Mouse (Mus musculus) stomach, postnatal 0 days (tissue): ENCODE data around the gene Dsp. TPM values are rescaled to one million over a fixed set of nuclear protein-coding genes. Genes with fewer than 3 reads are reported as not detected.
A peak's percentile ranks its signal among the peaks of the same experiment; 100 is the strongest.

Source experiments
- ATAC-seq: fragments of 200-750 bp; cut with Nextera tagmentation; 2 replicates; pipeline ENCODE4 v1.8.0; 2017; ENCODE audit not compliant: low FRiP score, low TSS enrichment
- DNase-seq: peaks from one replicate; pipeline ENCODE4 v3.0.0-alpha.2; 2016; ENCODE audit warnings: low spot score
- H3K27ac ChIP-seq: fragments of 300-500 bp; sonication (generic); replicated peaks from 2 replicates; pipeline ENCODE4 v1.5.1; 2014; ENCODE audit warnings: mild to moderate bottlenecking, control low read depth
- H3K27me3 ChIP-seq: fragments of 300-500 bp; sonication (generic); 2 replicates; pipeline ENCODE4 v1.6.1; 2014; ENCODE audit warnings: low read length; ENCODE audit not compliant: control insufficient read depth, insufficient read depth
- H3K36me3 ChIP-seq: fragments of 300-500 bp; sonication (generic); 2 replicates; pipeline ENCODE4 v1.6.1; 2014; ENCODE audit warnings: low read length, mixed read lengths; ENCODE audit not compliant: control insufficient read depth, insufficient read depth
- H3K4me1 ChIP-seq: fragments of 300-500 bp; sonication (generic); replicated peaks from 2 replicates; pipeline ENCODE4 v1.6.1; 2014; ENCODE audit warnings: antibody characterized with exemption; ENCODE audit not compliant: control insufficient read depth, insufficient read depth
- H3K4me2 ChIP-seq: fragments of 300-500 bp; sonication (generic); replicated peaks from 2 replicates; pipeline ENCODE4 v1.6.1; 2014; ENCODE audit warnings: low read depth, mild to moderate bottlenecking, control low read depth, moderate library complexity
- H3K4me3 ChIP-seq: fragments of 300-500 bp; sonication (generic); 2 replicates; pipeline ENCODE4 v1.5.1; 2014; ENCODE audit warnings: low read depth, low read length, control low read depth
- H3K9ac ChIP-seq: fragments of 300-500 bp; sonication (generic); 2 replicates; pipeline ENCODE4 v1.6.1; 2014; ENCODE audit warnings: mild to moderate bottlenecking, low read length, control low read depth, mixed read lengths
- H3K9me3 ChIP-seq: fragments of 300-500 bp; sonication (generic); 2 replicates; pipeline ENCODE4 v1.6.1; 2016; ENCODE audit warnings: low read length; ENCODE audit not compliant: control insufficient read depth
- CTCF ChIP-seq: IDR thresholded peaks from 2 replicates; pipeline ENCODE4 v1.5.1; 2016; ENCODE audit warnings: antibody characterized with exemption, low read depth, mild to moderate bottlenecking, moderate library complexity
- EP300 ChIP-seq: optimal IDR thresholded peaks from 2 replicates; pipeline ENCODE3; 2016; ENCODE audit warnings: antibody characterized with exemption
- WGBS: fragments of 180-500 bp; shearing (Covaris S2); extraction: QIAGEN DNeasy Blood & Tissue Kit; methylation state at CpG from one replicate; pipeline ENCODE4 v1.1.7; 2014; 5-methylcytosine and 5-hydroxymethylcytosine counted together
- polyA plus RNA-seq: library from polyadenylated mRNA; unstranded; fragments of >200 nt; fragmentation: Nextera tagmentation; extraction: Ambion mirVana; gene quantifications from 2 replicates; pipeline ENCODE4 v1.2.1, GENCODE M21; 2015

Gene Dsp
- polyA plus RNA-seq, 1 experiment from 2014 or later = 36.5 TPM

- 8% methylated on average over 20 of the region's 20 CpGs for WGBS
- Histone ChIP-seq H3K4me1 (no peaks in the 10 kb centered on the region), H3K36me3 (no peaks in the 10 kb centered on the region), H3K27ac (peak overlapping the region; percentile 87), H3K9ac (peak overlapping the region; percentile 52), H3K4me2 (peak overlapping the region; percentile 53), H3K4me3 (peak overlapping the region; percentile 29), H3K27me3 (no peaks in the 10 kb centered on the region), H3K9me3 (no peaks in the 10 kb centered on the region)
- peak; percentile 86 for DNase-seq
- TF ChIP-seq CTCF (no peak), EP300 (no peak)
- peak; percentile 89 for ATAC-seq
Observed at GRCm38 (mm10) chr13:38144962-38145713, 6.0 kb upstream of the Dsp start.

GRCm38 (mm10) chr13:38148348-38148747, 2.7 kb upstream of the Dsp start:
- no peaks in the 10 kb centered on the region for H3K36me3 ChIP-seq
- no peak overlapping the region for H3K9ac ChIP-seq
- ATAC-seq (no peak), DNase-seq (no peak)
- 55% methylated on average over 3 of the region's 3 CpGs for WGBS
- no peak overlapping the region for H3K27ac ChIP-seq
- H3K4me3 ChIP-seq = no peak overlapping the region
- no peaks in the 10 kb centered on the region for H3K9me3 ChIP-seq
- TF ChIP-seq EP300 = no peak
- no peaks in the 10 kb centered on the region for H3K4me1 ChIP-seq
- no peak overlapping the region for H3K4me2 ChIP-seq
- no peaks in the 10 kb centered on the region for H3K27me3 ChIP-seq

- WGBS = 2% methylated on average over 49 of the region's 49 CpGs
- Histone ChIP-seq H3K9me3 (no peaks in the 10 kb centered on the region), H3K27ac (peak overlapping the region; percentile 95), H3K9ac (peak overlapping the region; percentile 65), H3K4me1 (0 out of 2 replicates have a peak, but pooled peaks cover 2% of the 10 kb centered on the region), H3K4me3 (peak overlapping the region; percentile 60), H3K27me3 (no peaks in the 10 kb centered on the region), H3K36me3 (no peaks in the 10 kb centered on the region), H3K4me2 (peak overlapping the region; percentile 63)
- TF ChIP-seq CTCF = no peak
- no peak for TF ChIP-seq EP300
- peak; percentile 66 for DNase-seq
- peak; percentile 55 for ATAC-seq
Observed at GRCm38 (mm10) chr13:38151671-38152428, 756 bp downstream of the Dsp start.

GRCm38 (mm10) chr13:38152429-38153035, 1.4 kb downstream of the Dsp start:
- H3K9ac ChIP-seq = peak overlapping the region; percentile 65
- H3K27ac ChIP-seq = peak overlapping the region; percentile 95
- TF ChIP-seq EP300 = no peak
- TF ChIP-seq CTCF = peak; percentile 37
- WGBS = 3% methylated on average over 31 of the region's 31 CpGs
- H3K4me1 ChIP-seq = 0 out of 2 replicates have a peak, but pooled peaks cover 2% of the 10 kb centered on the region
- no peaks in the 10 kb centered on the region for H3K27me3 ChIP-seq
- peak overlapping the region; percentile 60 for H3K4me3 ChIP-seq
- no peaks in the 10 kb centered on the region for H3K36me3 ChIP-seq
- peak overlapping the region; percentile 63 for H3K4me2 ChIP-seq
- DNase-seq (peak; percentile 85), ATAC-seq (peak; percentile 74)
- H3K9me3 ChIP-seq = no peaks in the 10 kb centered on the region

- TF ChIP-seq CTCF = no peak
- no peak for TF ChIP-seq EP300
- Histone ChIP-seq H3K4me2 (peak overlapping the region; percentile 25; the same call in 1 of the 2 replicates), H3K9ac (no peak overlapping the region), H3K27ac (0 out of 2 replicates have a peak overlapping the region, but pooled peaks have one; percentile 35), H3K4me1 (0 out of 2 replicates have a peak, but pooled peaks cover 2% of the 10 kb centered on the region), H3K4me3 (no peak overlapping the region), H3K27me3 (no peaks in the 10 kb centered on the region), H3K36me3 (no peaks in the 10 kb centered on the region), H3K9me3 (no peaks in the 10 kb centered on the region)
- WGBS = 30% methylated on average over 2 of the region's 2 CpGs
- DNase-seq = no peak
- no peak for ATAC-seq
Observed at GRCm38 (mm10) chr13:38155523-38155922, 4.4 kb downstream of the Dsp start.
